Mouse (Mus musculus): Measurements from ENCODE around the gene Slc35b1. TPM values are rescaled to one million over a fixed set of nuclear protein-coding genes. Genes with fewer than 3 reads are reported as not detected.
"Not testable (repeated sequence)": the region's sequence is repeated elsewhere in the genome, so short reads cannot be mapped to it uniquely, and the experiment has no call there.

The Slc35b1 gene
- polyA plus RNA-seq, 1 experiment: 77.9 TPM

DNA sequence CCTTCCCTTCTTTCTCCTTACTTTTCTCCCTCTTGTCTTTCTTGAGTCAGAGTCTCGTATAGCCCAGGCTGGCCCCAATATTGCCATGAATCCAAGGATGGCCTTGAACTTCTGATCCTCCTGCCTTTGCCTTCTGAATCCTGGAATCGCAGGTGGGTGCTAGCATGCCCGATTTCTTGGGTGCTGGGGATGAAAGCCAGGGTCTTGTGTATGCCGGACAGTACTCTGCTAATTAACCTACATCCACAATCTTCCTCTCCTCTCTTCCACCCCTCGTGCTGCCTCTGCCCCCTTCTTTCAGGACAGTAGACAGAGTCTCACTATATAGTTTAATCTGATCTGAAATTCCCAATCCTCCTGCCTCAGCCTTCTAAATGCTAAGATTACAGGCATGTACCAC lies 17.1 kb downstream of the Slc35b1 start:
- no peak overlapping the region for H3K4me3 ChIP-seq (ENCODE audit: insufficient read depth, low read length)
- H3K27ac ChIP-seq (ENCODE audit: insufficient read depth, low read length): no peak overlapping the region
- TF ChIP-seq CTCF (IDR thresholded peaks at IDR 0.05; ENCODE audit: extremely low read depth, insufficient read depth, low read length) (no peak), POLR2A (IDR thresholded peaks at IDR 0.05; ENCODE audit: extremely low read depth, insufficient read depth, low read length) (no peak)
- peaks cover 4% of the 10 kb centered on the region; the same call in 1 of the 2 replicates for H3K4me1 ChIP-seq (ENCODE audit: control insufficient read depth, insufficient read depth, low read length)

DNA sequence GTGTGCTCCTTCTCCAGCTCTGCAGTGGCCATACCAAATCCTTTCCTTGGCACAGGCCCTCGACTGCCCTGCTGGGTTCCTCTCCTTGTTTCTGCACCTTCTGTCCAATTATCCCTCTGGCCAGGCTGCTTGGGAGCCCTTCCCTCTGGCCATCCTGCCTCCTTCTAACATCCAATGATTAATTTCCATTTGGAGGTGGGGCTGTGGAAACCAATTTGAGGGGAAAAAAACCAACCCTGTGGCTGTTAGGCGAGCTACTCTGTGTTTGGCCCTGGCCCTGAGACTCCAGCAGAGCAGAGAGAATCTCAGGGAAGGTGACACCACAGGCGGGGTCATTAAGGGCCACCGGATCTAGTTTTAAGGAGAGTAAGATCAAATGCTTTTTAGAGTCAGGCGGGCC lies 17.7 kb downstream of the Slc35b1 start:
- Histone ChIP-seq H3K4me3 (ENCODE audit: insufficient read depth, low read length) (no peak overlapping the region), H3K4me1 (ENCODE audit: control insufficient read depth, insufficient read depth, low read length) (peaks cover 4% of the 10 kb centered on the region; the same call in 1 of the 2 replicates), H3K27ac (ENCODE audit: insufficient read depth, low read length) (no peak overlapping the region)
- TF ChIP-seq CTCF (IDR thresholded peaks at IDR 0.05; ENCODE audit: extremely low read depth, insufficient read depth, low read length) (no peak), POLR2A (IDR thresholded peaks at IDR 0.05; ENCODE audit: extremely low read depth, insufficient read depth, low read length) (no peak)

DNA sequence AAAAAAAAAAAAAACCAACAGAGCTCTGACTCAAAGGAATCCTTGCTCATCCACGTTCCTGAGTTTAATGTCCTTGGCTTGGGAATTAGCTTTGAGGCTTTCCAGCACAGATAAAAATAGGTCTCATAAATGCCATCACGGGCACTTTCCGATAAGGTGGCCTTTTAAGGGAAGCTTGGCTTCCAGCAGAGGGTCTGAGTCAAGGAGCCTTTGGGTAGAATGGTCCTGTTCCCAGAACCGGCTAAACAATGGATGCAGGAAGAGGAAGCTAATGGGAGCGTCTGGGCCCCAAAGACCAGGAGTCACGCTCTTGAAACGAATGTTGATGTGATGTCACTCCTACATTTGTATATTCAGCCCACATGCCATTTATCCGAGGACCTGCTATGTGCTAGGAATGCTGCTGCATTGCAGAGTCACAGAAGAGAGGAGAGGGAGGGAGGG lies 18.2 kb downstream of the Slc35b1 start:
- H3K27ac ChIP-seq (ENCODE audit: insufficient read depth, low read length): no peak overlapping the region
- TF ChIP-seq CTCF (IDR thresholded peaks at IDR 0.05; ENCODE audit: extremely low read depth, insufficient read depth, low read length) (no peak), POLR2A (IDR thresholded peaks at IDR 0.05; ENCODE audit: extremely low read depth, insufficient read depth, low read length) (no peak)
- peaks cover 4% of the 10 kb centered on the region; the same call in 1 of the 2 replicates for H3K4me1 ChIP-seq (ENCODE audit: control insufficient read depth, insufficient read depth, low read length)
- H3K4me3 ChIP-seq (ENCODE audit: insufficient read depth, low read length): no peak overlapping the region

DNA sequence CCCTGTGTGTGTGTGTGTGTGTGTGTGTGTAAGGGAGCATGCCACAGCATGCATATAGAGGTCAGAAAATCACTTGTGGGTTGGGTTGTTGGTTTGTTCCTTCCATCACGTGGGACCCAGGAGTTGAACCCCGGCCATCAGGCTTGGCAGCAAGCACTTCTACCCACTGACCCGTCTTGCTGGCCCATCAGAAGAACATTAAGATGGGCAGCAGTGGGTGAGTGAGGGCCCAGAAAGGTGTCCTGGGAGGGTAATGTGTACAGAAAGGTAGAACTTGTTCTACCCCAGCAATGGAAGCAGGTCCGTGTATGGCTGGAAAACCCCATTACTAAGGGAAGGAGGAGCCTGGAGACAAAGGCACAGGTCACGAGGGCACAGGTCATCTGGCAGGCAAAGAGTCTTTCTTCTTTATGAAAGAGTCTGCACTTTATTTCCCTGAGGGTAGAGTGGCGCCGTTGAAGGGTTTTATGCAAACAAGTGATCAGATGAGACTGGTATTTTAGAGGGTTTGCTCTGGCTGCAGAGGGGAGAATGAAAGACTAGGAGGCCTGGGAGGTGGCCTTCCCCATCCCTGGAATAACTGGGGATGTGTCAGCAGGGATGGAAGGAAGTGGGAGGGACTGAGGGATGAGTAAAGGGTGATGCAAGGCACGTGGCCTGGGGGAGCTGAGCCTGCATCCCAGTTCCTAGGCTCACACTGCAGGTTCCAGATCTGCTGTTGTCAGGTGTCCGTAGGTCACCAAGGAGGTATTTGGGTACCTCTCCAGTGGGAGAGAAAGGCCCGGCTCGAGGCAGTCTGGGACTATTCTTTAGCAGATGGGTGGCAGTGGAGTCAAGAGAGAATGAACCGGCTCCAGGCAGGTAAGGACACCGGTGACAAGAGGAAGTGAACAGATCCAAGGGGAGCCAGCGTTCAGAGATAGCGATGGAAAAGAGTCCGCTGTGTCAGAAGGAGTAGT lies 19.2 kb downstream of the Slc35b1 start:
- H3K27ac ChIP-seq (ENCODE audit: insufficient read depth, low read length): no peak overlapping the region
- H3K4me1 ChIP-seq (ENCODE audit: control insufficient read depth, insufficient read depth, low read length): peaks cover 4% of the 10 kb centered on the region; the same call in 1 of the 2 replicates
- no peak for TF ChIP-seq POLR2A (IDR thresholded peaks at IDR 0.05; ENCODE audit: extremely low read depth, insufficient read depth, low read length)
- TF ChIP-seq CTCF (IDR thresholded peaks at IDR 0.05; ENCODE audit: extremely low read depth, insufficient read depth, low read length): no peak
- H3K4me3 ChIP-seq (ENCODE audit: insufficient read depth, low read length): no peak overlapping the region

DNA sequence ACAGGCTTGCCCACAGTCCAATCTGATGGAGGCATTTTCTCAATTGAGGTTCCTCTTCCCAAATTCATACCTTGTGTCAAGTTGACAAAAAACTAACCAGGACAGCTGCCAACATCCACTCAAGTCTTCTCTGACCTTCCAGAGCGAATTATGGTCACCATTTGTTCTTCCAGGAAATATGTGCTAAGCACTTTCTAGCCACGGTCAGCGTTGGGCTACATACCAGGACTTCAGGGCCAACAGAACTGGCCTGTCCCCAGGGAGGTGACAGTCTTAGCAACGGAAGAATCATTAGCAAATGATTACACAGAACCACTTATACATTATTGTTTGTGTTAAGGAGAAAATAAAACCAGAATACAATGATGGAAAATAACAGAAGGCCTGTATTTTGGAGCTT lies 21.3 kb downstream of the Slc35b1 start:
- TF ChIP-seq POLR2A (IDR thresholded peaks at IDR 0.05; ENCODE audit: extremely low read depth, insufficient read depth, low read length): no peak
- no peak for TF ChIP-seq CTCF (IDR thresholded peaks at IDR 0.05; ENCODE audit: extremely low read depth, insufficient read depth, low read length)
- H3K27ac ChIP-seq (ENCODE audit: insufficient read depth, low read length): no peak overlapping the region
- no peak overlapping the region for H3K4me3 ChIP-seq (ENCODE audit: insufficient read depth, low read length)
- no peaks in the 10 kb centered on the region for H3K4me1 ChIP-seq (ENCODE audit: control insufficient read depth, insufficient read depth, low read length)

DNA sequence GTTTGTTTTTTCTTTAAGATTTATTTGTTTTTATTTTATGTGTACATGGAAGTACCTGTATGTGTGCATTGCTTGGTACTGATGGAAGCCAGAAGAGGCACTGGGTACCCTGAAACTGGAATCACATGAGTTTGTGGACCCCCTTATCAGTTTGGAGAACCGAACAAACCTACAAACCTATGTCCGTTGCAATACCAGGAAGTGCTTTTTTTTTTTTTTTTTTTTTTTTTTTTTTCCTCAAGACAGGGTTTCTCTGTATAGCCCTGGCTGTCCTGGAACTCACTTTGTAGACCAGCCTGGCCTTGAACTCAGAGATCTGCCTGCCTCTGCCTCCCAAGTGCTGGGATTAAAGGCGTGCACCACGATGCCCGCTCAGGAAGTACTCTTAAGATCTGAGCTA lies 21.9 kb downstream of the Slc35b1 start:
- H3K4me1 ChIP-seq (ENCODE audit: control insufficient read depth, insufficient read depth, low read length); H3K27ac ChIP-seq (ENCODE audit: insufficient read depth, low read length); H3K4me3 ChIP-seq (ENCODE audit: insufficient read depth, low read length): not testable (repeated sequence)

DNA sequence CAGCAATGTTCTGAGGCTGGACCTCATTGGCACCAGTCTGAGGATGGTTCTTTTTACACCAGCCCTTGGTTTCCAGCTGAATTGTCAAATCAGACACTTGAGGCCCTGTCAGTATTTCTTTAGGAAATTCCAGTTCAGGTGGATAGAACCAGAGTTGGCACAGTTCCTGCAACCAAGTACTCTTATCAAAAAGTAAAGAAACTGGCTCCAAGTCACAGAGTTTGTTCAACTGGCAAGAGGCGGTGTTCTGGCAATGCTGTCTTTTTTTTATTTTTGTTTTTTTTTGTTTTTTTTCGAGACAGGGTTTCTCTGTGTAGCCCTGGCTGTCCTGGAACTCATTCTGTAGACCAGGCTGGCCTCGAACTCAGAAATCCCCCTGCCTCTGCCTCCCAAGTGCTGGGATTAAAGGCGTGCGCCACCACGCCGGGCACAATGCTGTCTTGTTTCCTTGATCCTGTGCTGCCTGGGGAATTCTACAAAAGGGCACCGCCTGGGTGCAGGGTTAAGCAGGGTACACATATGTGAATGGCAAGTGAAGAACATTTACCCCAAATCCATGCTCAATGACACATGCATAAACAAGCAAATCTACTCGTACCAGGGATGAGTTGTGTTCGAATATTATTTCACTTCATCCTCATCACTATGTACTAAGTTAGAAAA lies 25.1 kb downstream of the Slc35b1 start:
- H3K4me1 ChIP-seq (ENCODE audit: control insufficient read depth, insufficient read depth, low read length): no peaks in the 10 kb centered on the region
- H3K27ac ChIP-seq (ENCODE audit: insufficient read depth, low read length): no peak overlapping the region
- no peak overlapping the region for H3K4me3 ChIP-seq (ENCODE audit: insufficient read depth, low read length)
- TF ChIP-seq POLR2A (IDR thresholded peaks at IDR 0.05; ENCODE audit: extremely low read depth, insufficient read depth, low read length) (no peak), CTCF (IDR thresholded peaks at IDR 0.05; ENCODE audit: extremely low read depth, insufficient read depth, low read length) (no peak)

DNA sequence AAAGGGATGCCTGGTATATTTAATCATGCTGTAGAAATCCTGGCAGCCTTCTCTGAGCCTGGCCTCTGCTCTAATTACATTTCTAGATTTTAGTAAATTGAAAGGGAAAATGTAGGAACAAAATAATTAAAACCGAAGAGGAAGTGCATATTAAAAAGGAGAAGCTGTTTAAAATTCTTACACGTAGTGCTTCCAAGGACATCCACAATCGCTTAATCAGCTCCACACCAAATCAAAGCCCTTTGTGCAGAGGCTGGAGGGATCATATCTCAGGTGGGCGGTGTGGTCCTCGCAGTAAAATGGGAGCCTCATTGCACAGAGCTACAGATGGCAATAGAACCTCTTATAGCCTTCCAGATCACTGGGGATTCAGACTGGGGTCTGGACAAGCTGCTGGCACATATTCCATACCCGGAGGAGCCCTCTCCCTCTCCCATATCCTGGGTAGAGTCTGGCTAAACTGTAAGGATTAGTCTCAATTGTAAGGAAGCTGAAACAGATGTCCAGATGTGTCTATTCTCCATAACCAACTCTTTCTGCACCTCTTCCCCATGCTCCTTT lies 27.0 kb downstream of the Slc35b1 start:
- TF ChIP-seq POLR2A (IDR thresholded peaks at IDR 0.05; ENCODE audit: extremely low read depth, insufficient read depth, low read length): no peak
- TF ChIP-seq CTCF (IDR thresholded peaks at IDR 0.05; ENCODE audit: extremely low read depth, insufficient read depth, low read length): no peak
- Histone ChIP-seq H3K4me1 (ENCODE audit: control insufficient read depth, insufficient read depth, low read length) (peaks cover 2% of the 10 kb centered on the region), H3K4me3 (ENCODE audit: insufficient read depth, low read length) (no peak overlapping the region), H3K27ac (ENCODE audit: insufficient read depth, low read length) (no peak overlapping the region)

DNA sequence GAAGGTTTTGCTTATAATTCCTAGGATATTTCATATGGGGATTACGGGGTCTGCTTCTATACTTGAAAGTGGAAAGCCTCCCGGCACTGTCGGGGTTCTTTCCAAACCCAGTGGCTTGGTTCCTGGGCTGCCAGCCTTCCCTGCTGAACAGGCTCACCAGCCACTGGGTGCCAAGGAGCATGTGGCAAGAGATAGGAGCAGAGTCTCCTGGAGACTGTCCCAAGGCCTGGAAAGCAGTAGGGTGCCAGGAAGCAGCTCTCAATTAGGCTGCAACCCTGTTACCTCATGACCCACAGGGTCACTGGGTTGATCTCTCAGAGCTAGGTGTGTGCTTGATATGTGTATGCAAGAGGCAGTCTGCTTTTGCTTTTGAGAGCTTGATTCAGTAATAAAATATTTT lies 28.1 kb downstream of the Slc35b1 start:
- no peak overlapping the region for H3K27ac ChIP-seq (ENCODE audit: insufficient read depth, low read length)
- peaks cover 2% of the 10 kb centered on the region for H3K4me1 ChIP-seq (ENCODE audit: control insufficient read depth, insufficient read depth, low read length)
- no peak overlapping the region for H3K4me3 ChIP-seq (ENCODE audit: insufficient read depth, low read length)
- TF ChIP-seq CTCF (IDR thresholded peaks at IDR 0.05; ENCODE audit: extremely low read depth, insufficient read depth, low read length) (no peak), POLR2A (IDR thresholded peaks at IDR 0.05; ENCODE audit: extremely low read depth, insufficient read depth, low read length) (no peak)

Data from cortical plate, adult 2 months (tissue).